Mouse (Mus musculus) E14TG2a.4 (cell line): ENCODE data around the gene Nod1.

Experiments
- H3K27me3 ChIP-seq: 2 replicates; pipeline ENCODE4 v1.6.1; 2014; ENCODE audit warnings: low read length, control low read depth; ENCODE audit not compliant: insufficient read depth
- H3K36me3 ChIP-seq: 2 replicates; pipeline ENCODE4 v1.6.1; 2014; ENCODE audit warnings: low read length, control low read depth; ENCODE audit not compliant: insufficient read depth
- H3K4me1 ChIP-seq: replicated peaks from 2 replicates; pipeline ENCODE4 v1.6.1; 2014; ENCODE audit warnings: low read depth, low read length, control low read depth
- H3K4me3 ChIP-seq: replicated peaks from 2 replicates; pipeline ENCODE4 v1.5.1; 2014; ENCODE audit warnings: mild to moderate bottlenecking, low read length
- H3K9me3 ChIP-seq: 2 replicates; pipeline ENCODE4 v1.6.1; 2014; ENCODE audit warnings: low read length, control low read depth
- CTCF ChIP-seq: conservative IDR thresholded peaks from 2 replicates; pipeline ENCODE4 v1.5.1; 2014; ENCODE audit warnings: low read length
- NANOG ChIP-seq: IDR thresholded peaks from 2 replicates; pipeline ENCODE4 v1.6.1; 2014; ENCODE audit warnings: borderline replicate concordance, low read length, mixed read lengths
- POU5F1 ChIP-seq: IDR thresholded peaks from 2 replicates; pipeline ENCODE4 v1.6.1; 2014; ENCODE audit warnings: low read length, borderline replicate concordance

Gene Nod1

DNA sequence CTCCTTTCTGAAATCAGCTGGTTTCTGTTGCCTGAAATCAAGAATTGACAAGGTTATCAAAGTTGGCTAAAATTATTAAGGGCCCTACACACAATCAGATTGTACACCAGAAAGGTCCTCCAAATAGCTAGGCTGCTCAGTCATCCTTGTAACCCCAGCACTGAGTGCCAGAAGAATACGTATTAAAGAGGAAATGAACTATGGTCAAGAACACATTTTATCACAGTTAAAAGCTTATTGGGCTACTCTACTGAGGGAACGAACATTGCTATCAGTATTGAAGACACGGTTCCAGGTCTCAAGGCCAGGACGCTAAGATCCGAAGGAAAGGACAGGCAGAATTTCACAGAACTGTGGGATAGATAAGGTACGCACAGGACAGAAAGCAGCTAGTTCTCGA is 19.7 kb upstream of the Nod1 start:
- Histone ChIP-seq H3K36me3 (peaks cover 22% of the 10 kb centered on the region), H3K9me3 (no peaks in the 10 kb centered on the region), H3K4me1 (peaks cover 19% of the 10 kb centered on the region), H3K27me3 (peaks cover 11% of the 10 kb centered on the region; the same call in 1 of the 2 replicates), H3K4me3 (peak overlapping the region; percentile 85)
- no peak for TF ChIP-seq CTCF
- TF ChIP-seq NANOG: no peak
- TF ChIP-seq POU5F1: no peak

GRCm38 (mm10) chr6:54991189-54991588 is 18.8 kb upstream of the Nod1 start:
- TF ChIP-seq POU5F1 (no peak), CTCF (no peak), NANOG (no peak)
- Histone ChIP-seq H3K27me3 (peaks cover 11% of the 10 kb centered on the region; the same call in 1 of the 2 replicates), H3K36me3 (peaks cover 25% of the 10 kb centered on the region)

DNA sequence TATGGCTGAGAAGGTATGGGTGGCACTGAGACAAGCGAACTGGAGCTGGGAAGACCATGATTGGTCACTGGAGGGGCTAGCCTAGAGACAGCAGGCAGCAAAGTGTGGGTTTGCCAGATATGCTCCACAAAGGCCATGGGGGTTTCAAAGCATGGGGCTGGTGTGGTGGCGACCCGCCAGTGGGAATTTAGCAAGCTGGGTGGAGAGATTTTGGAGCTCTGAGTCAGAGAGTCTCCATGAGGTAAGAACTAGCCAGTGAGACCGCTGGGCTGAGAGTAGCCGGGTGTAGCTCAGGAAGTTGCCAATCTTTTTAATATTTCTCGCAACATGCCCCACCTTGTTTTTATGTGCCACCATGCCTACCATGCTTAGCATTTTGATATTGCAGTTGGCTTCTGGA is 15.7 kb upstream of the Nod1 start:
- peaks cover 11% of the 10 kb centered on the region; the same call in 1 of the 2 replicates for H3K27me3 ChIP-seq
- H3K9me3 ChIP-seq: no peaks in the 10 kb centered on the region
- H3K4me3 ChIP-seq: no peak overlapping the region
- peaks cover 16% of the 10 kb centered on the region for H3K4me1 ChIP-seq
- no peak for TF ChIP-seq CTCF
- TF ChIP-seq NANOG: no peak
- TF ChIP-seq POU5F1: no peak
- peaks cover 44% of the 10 kb centered on the region for H3K36me3 ChIP-seq

More at GRCm38 (mm10) chr6:54991189-54991588, 18.8 kb upstream of the Nod1 start:
- Histone ChIP-seq H3K9me3 (no peaks in the 10 kb centered on the region), H3K4me1 (peaks cover 19% of the 10 kb centered on the region), H3K4me3 (no peak overlapping the region)

- Histone ChIP-seq H3K27me3 (no peaks in the 10 kb centered on the region), H3K9me3 (no peaks in the 10 kb centered on the region), H3K36me3 (peaks cover 32% of the 10 kb centered on the region), H3K4me1 (0 out of 2 replicates have a peak, but pooled peaks cover 3% of the 10 kb centered on the region), H3K4me3 (no peak overlapping the region)
- no peak for TF ChIP-seq CTCF
- no peak for TF ChIP-seq POU5F1
- no peak for TF ChIP-seq NANOG
Measured at GRCm38 (mm10) chr6:54984096-54984495, 11.7 kb upstream of the Nod1 start.

DNA sequence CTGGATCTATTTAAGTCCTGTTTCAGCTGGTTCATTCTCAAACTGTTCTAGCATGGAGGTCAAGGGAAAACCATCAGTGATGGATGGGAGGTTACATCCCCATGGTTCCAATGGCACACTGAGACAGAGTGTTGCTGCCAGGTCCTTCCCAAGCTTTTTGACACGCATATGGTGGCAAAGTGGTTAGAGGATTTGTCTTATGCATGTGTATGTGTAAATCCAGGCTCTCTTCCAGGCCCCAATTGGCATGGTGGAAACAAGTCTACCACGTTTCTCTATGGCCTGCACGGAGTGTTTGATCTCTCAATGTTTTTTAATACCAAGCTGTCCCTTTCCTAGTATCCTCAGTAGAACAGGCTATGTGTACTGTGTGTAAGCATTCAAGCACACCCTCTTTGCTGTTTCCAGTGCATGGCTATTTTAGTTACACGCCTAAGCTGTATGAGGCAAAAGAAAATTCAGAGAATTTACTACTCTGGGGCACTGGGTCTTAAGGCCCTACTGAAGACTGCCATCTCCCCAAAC is 11.2 kb upstream of the Nod1 start:
- Histone ChIP-seq H3K4me1 (0 out of 2 replicates have a peak, but pooled peaks cover 3% of the 10 kb centered on the region), H3K36me3 (peaks cover 29% of the 10 kb centered on the region), H3K4me3 (no peak overlapping the region), H3K9me3 (no peaks in the 10 kb centered on the region), H3K27me3 (no peaks in the 10 kb centered on the region)
- TF ChIP-seq NANOG (no peak), CTCF (no peak), POU5F1 (no peak)

DNA sequence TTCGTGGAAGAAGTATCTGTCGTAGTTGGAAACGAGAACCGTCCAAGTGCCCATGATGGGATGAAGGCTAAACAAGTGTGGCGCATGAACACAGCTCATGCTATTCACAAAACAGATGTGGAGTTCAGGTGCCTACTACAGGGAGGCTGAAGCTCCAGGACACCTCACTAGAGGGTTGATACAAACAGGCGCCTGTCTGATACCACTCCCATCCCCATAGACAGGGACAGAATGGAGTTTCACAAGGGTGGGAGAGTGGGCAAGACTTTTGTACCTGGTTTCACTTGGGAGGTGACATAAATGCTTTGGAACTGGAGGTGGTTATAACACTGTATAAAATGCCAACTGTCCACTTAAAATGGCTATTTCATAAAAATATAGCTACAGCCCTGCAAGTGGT is 7.0 kb upstream of the Nod1 start:
- peaks cover 6% of the 10 kb centered on the region for H3K27me3 ChIP-seq
- no peak for TF ChIP-seq NANOG
- TF ChIP-seq POU5F1: no peak
- TF ChIP-seq CTCF: no peak
- H3K36me3 ChIP-seq: peaks cover 9% of the 10 kb centered on the region; the same call in 1 of the 2 replicates
- H3K4me1 ChIP-seq: no peaks in the 10 kb centered on the region
- H3K4me3 ChIP-seq: no peak overlapping the region
- no peaks in the 10 kb centered on the region for H3K9me3 ChIP-seq

GRCm38 (mm10) chr6:54975616-54976015 is 3.2 kb upstream of the Nod1 start:
- no peak overlapping the region for H3K4me3 ChIP-seq
- H3K36me3 ChIP-seq: no peaks in the 10 kb centered on the region
- peaks cover 41% of the 10 kb centered on the region for H3K27me3 ChIP-seq
- H3K9me3 ChIP-seq: no peaks in the 10 kb centered on the region
- no peak for TF ChIP-seq NANOG
- peaks cover 12% of the 10 kb centered on the region for H3K4me1 ChIP-seq

- Histone ChIP-seq H3K36me3 (no peaks in the 10 kb centered on the region), H3K27me3 (peaks cover 52% of the 10 kb centered on the region), H3K9me3 (no peaks in the 10 kb centered on the region), H3K4me1 (peaks cover 12% of the 10 kb centered on the region), H3K4me3 (no peak overlapping the region)
- peak; percentile 25; the same call in 1 of the 2 replicates for TF ChIP-seq CTCF
- TF ChIP-seq POU5F1: no peak
Measured at GRCm38 (mm10) chr6:54974501-54974900, 2.1 kb upstream of the Nod1 start.

DNA sequence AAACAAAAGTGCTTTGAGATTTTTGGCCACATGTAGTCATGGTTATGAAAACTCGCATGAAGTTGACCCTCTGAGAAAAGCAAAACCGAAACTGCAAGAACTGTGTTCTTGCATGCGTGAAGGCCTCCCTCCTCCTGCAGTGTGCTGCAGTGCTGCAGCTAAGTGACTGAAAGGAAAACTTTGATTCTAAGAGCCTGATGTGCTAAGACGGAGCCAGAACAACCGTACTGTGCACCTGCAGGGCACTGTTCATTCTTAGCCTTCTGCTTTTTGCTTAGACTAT is 458 bp upstream of the Nod1 start:
- Histone ChIP-seq H3K4me1 (peaks cover 18% of the 10 kb centered on the region), H3K9me3 (no peaks in the 10 kb centered on the region), H3K4me3 (peak overlapping the region; percentile 78), H3K27me3 (peaks cover 60% of the 10 kb centered on the region), H3K36me3 (no peaks in the 10 kb centered on the region)
- TF ChIP-seq CTCF (no peak), POU5F1 (no peak), NANOG (no peak)
